Comparison of ENCODE assay signal across 40 mouse cellular contexts in the genomic region with DNA sequence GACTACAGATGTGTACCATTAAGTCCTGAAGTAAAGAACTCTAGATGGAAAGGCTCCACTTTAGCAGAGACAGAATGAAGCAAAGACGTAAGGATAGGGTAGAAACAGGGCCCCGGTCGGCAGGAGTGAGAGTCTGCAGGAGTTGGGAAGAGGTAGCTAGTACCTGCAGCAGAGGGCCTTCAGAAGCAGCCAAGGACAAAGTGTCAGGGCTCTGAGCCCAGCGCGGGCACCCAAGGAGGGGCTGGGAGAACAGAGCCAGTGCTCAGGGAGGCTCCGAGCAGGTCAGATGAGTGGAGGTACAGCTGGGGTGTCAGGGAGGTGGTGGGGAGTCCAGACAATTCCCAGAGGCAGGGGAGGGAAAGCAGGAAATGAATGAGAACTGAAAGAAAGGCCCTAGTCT. TPM values are rescaled to one million over a fixed set of nuclear protein-coding genes. Genes with fewer than 3 reads are reported as not detected.
"Had no signal": no experiment of that assay in that cellular context is flagged by ENCODE, and none has a peak within 500 bp of the region (broad histone marks: within the 10 kb centered on the region; RNA-seq: fewer than 3 reads in every experiment).

No protein-coding gene starts in this region.

- H3K4me2 ChIP-seq: limb, embryonic 12.5 days; limb, embryonic 13.5 days; limb, embryonic 15.5 days; liver, embryonic 11.5 days; liver, embryonic 12.5 days; liver, embryonic 13.5 days; liver, embryonic 15.5 days; lung, embryonic 14.5 days; lung, embryonic 15.5 days; midbrain, embryonic 12.5 days; midbrain, embryonic 13.5 days; midbrain, embryonic 15.5 days; neural tube, embryonic 12.5 days had no signal

- H3K27ac ChIP-seq: limb, embryonic 10.5 days; limb, embryonic 12.5 days; limb, embryonic 13.5 days; limb, embryonic 15.5 days; liver, embryonic 12.5 days; liver, embryonic 13.5 days; liver, embryonic 14.5 days; liver, embryonic 15.5 days; lung, embryonic 15.5 days; macrophage; midbrain, embryonic 10.5 days; midbrain, embryonic 12.5 days; midbrain, embryonic 13.5 days; midbrain, embryonic 15.5 days; neural tube, embryonic 12.5 days had no signal

- DNase-seq: left cerebral cortex, postnatal 4 days; liver; liver, embryonic 13.5 days; liver, postnatal 0 days; lung, adult 18-20 months; lung, adult 2 months; lung, embryonic 14.5 days; lung, postnatal 10 days; lung, postnatal 14 days; lung, postnatal 36 days; lung, postnatal 4 days had no signal

- H3K9ac ChIP-seq: limb, embryonic 12.5 days; limb, embryonic 13.5 days; limb, embryonic 15.5 days; liver, embryonic 12.5 days; liver, embryonic 13.5 days; liver, embryonic 14.5 days; liver, embryonic 15.5 days; liver, postnatal 0 days; lung, embryonic 14.5 days; lung, embryonic 15.5 days; midbrain, embryonic 12.5 days; midbrain, embryonic 13.5 days; midbrain, embryonic 15.5 days; neural tube, embryonic 12.5 days had no signal

- H3K4me3 ChIP-seq: limb, embryonic 10.5 days; limb, embryonic 12.5 days; limb, embryonic 13.5 days; limb, embryonic 15.5 days; liver, embryonic 12.5 days; liver, embryonic 13.5 days; liver, embryonic 15.5 days; lung, embryonic 15.5 days; megakaryocyte, embryonic 14.5 days; midbrain, embryonic 10.5 days; midbrain, embryonic 12.5 days; midbrain, embryonic 13.5 days; midbrain, embryonic 15.5 days; myocyte; neural tube, embryonic 12.5 days had no signal

- ATAC-seq: liver, embryonic 12.5 days; liver, postnatal 0 days; lung, postnatal 0 days; midbrain, embryonic 13.5 days; midbrain, embryonic 15.5 days; midbrain, embryonic 16.5 days had no signal

- H3K36me3 ChIP-seq: limb, embryonic 10.5 days; limb, embryonic 12.5 days; limb, embryonic 13.5 days; limb, embryonic 15.5 days; liver, embryonic 12.5 days; liver, embryonic 13.5 days; liver, embryonic 15.5 days; lung, embryonic 15.5 days; midbrain, embryonic 10.5 days; midbrain, embryonic 12.5 days; midbrain, embryonic 13.5 days; midbrain, embryonic 15.5 days; neural tube, embryonic 12.5 days had no signal

- H3K27me3 ChIP-seq: lung, embryonic 15.5 days; midbrain, embryonic 15.5 days had no signal

- H3K4me1 ChIP-seq: liver, embryonic 13.5 days; liver, embryonic 15.5 days; midbrain, embryonic 15.5 days had no signal

- H3K9me3 ChIP-seq: limb, embryonic 10.5 days; limb, embryonic 12.5 days; limb, embryonic 13.5 days; limb, embryonic 15.5 days; liver, embryonic 12.5 days; liver, embryonic 13.5 days; liver, embryonic 15.5 days; lung, embryonic 15.5 days; midbrain, embryonic 10.5 days; midbrain, embryonic 12.5 days; midbrain, embryonic 13.5 days; midbrain, embryonic 15.5 days; neural tube, embryonic 12.5 days had no signal

RNA-seq across cellular contexts. Expression of gene Meox1, which starts 29.8 kb away (rescaled TPM):
- total RNA-seq: liver, adult 2 months; megakaryocyte progenitor cell, adult 5-6 weeks; megakaryocyte-erythroid progenitor cell, adult 5-6 weeks; monocyte, adult 5-6 weeks had no signal
- polyA plus RNA-seq: liver, adult 2 months; macrophage had no signal

RNA-seq across cellular contexts. Expression of gene Sost, which starts 42.8 kb away (rescaled TPM):
- total RNA-seq: left cerebral cortex, postnatal 10 days; left cerebral cortex, postnatal 14 days; left cerebral cortex, postnatal 25 days; left cerebral cortex, postnatal 4 days; liver, adult 2 months; megakaryocyte progenitor cell, adult 5-6 weeks; megakaryocyte, adult 5-6 weeks; megakaryocyte-erythroid progenitor cell, adult 5-6 weeks; monocyte, adult 5-6 weeks had no signal
- polyA plus RNA-seq: liver, embryonic 11.5 days; liver, embryonic 16.5 days; liver, postnatal 0 days; lung, embryonic 14.5 days; lung, postnatal 0 days; macrophage; midbrain, embryonic 15.5 days; midbrain, embryonic 16.5 days; neural tube, embryonic 11.5 days had no signal
